Mouse (Mus musculus) hindbrain, embryonic 13.5 days (tissue): ENCODE data around the gene Mynn. TPM values are rescaled to one million over a fixed set of nuclear protein-coding genes. Genes with fewer than 3 reads are reported as not detected.

Experiments used
- ATAC-seq: fragments of 200-750 bp; cut with Nextera tagmentation; 2 replicates; pipeline ENCODE4 v1.8.0; 2017; ENCODE audit warnings: moderate TSS enrichment; ENCODE audit not compliant: low FRiP score
- H3K27ac ChIP-seq: fragments of 300-500 bp; sonication (generic); 2 replicates; pipeline ENCODE4 v1.5.1; 2015; ENCODE audit warnings: inconsistent platforms, mild to moderate bottlenecking, moderate library complexity
- H3K27me3 ChIP-seq: fragments of 300-500 bp; sonication (generic); 2 replicates; pipeline ENCODE4 v1.6.1; 2015; ENCODE audit warnings: mild to moderate bottlenecking, inconsistent platforms
- H3K36me3 ChIP-seq: fragments of 300-500 bp; sonication (generic); 2 replicates; pipeline ENCODE4 v1.6.1; 2015; ENCODE audit warnings: mild to moderate bottlenecking, inconsistent platforms
- H3K4me1 ChIP-seq: fragments of 300-500 bp; sonication (generic); replicated peaks from 2 replicates; pipeline ENCODE4 v1.6.1; 2015; ENCODE audit warnings: inconsistent platforms
- H3K4me2 ChIP-seq: fragments of 300-500 bp; sonication (generic); 2 replicates; pipeline ENCODE4 v1.6.1; 2015; ENCODE audit warnings: inconsistent platforms, mild to moderate bottlenecking, moderate library complexity
- H3K4me3 ChIP-seq: fragments of 300-500 bp; sonication (generic); 2 replicates; pipeline ENCODE4 v1.5.1; 2015; ENCODE audit warnings: mild to moderate bottlenecking, inconsistent platforms
- H3K9ac ChIP-seq: fragments of 300-500 bp; sonication (generic); 2 replicates; pipeline ENCODE4 v1.6.1; 2015; ENCODE audit warnings: mild to moderate bottlenecking, inconsistent platforms
- H3K9me3 ChIP-seq: fragments of 300-500 bp; sonication (generic); 2 replicates; pipeline ENCODE4 v1.6.1; 2016; ENCODE audit warnings: inconsistent platforms
- WGBS: fragments of 180-500 bp; shearing (Covaris S2); methylation state at CpG from one replicate; pipeline ENCODE4 v1.1.7; 2015; 5-methylcytosine and 5-hydroxymethylcytosine counted together
- polyA plus RNA-seq: library from polyadenylated mRNA; unstranded; fragments of >200 nt; fragmentation: Nextera tagmentation; extraction: Ambion mirVana; gene quantifications from 2 replicates; pipeline ENCODE4 v1.2.1, GENCODE M21; 2015

The Mynn gene
- polyA plus RNA-seq, 1 experiment from 2014 or later: 35.0 TPM

- WGBS: 0% methylated on average over 14 of the region's 14 CpGs
- Histone ChIP-seq H3K4me1 (peaks cover 37% of the 10 kb centered on the region), H3K27me3 (peaks cover 21% of the 10 kb centered on the region), H3K36me3 (peaks cover 10% of the 10 kb centered on the region), H3K9me3 (no peaks in the 10 kb centered on the region), H3K27ac (peak overlapping the region; percentile 61), H3K4me3 (peak overlapping the region; percentile 92), H3K4me2 (peak overlapping the region; percentile 76), H3K9ac (peak overlapping the region; percentile 56)
- ATAC-seq: no peak
Measured at GRCm38 (mm10) chr3:30600717-30601116, 1.1 kb upstream of the Mynn start.

DNA sequence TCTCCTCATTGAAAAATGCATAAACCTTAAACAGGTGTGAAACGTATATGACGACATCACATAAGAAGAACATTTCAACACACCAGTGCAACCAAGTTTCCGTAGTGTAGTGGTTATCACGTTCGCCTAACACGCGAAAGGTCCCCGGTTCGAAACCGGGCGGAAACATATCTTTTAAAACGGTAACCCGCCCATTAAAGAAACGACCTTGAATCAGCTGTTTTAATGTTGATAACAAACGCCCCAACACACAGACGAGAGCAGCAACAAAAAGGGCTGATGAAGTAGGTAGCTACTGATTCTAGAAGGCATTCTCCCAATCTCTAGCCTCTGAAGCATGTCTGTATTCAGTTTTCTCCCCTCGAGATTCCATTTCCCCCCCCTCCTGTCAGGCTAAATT is 690 bp upstream of the Mynn start:
- Histone ChIP-seq H3K9ac (no peak overlapping the region), H3K27me3 (peaks cover 21% of the 10 kb centered on the region), H3K9me3 (no peaks in the 10 kb centered on the region), H3K36me3 (peaks cover 13% of the 10 kb centered on the region), H3K27ac (peak overlapping the region; percentile 74), H3K4me1 (peaks cover 33% of the 10 kb centered on the region), H3K4me2 (peak overlapping the region; percentile 76), H3K4me3 (peak overlapping the region; percentile 92)
- peak; percentile 12; the same call in 1 of the 2 replicates for ATAC-seq
- WGBS: under 1% methylated on average over 17 of the region's 17 CpGs

DNA sequence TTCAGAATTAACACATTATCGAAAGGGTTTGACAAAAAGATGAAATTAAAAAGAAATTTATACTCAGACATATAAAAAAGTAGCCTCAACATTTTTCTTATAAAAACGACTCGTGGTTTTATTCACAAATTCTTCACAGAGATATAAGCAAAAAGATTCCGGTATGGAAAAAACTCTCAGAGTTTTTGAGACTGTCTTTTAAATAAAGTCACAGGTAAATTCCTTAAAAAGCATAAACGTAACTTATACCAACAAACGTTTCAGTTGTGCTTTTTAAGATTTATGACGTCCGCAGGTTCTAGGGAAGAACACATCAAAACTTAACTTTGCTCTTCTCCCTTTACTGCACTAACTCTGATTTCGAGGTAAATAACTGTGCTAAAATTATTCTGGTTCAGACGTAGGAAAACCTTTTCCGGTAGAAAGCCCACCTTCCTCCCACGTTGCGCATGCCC is 228 bp upstream of the Mynn start:
- WGBS: 2% methylated on average over 13 of the region's 13 CpGs
- peak overlapping the region; percentile 84 for H3K9ac ChIP-seq

DNA sequence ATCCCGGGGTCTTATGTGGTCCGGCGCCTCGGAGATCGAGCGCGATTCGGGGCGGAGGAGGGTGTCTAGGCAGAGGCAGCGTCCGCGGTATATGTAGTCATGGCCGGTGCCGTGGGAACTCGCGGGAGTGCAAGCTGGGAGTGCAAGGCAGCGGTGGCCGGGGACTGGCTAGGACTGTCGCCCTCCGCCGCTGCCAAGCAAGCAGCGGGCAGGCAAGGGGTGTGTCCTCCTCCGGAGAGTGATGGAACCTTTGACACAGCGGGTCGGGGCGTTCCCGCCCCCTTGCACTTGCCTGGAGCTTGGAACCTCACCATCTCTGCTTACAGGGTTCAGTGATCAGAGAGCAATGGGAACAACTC is 854 bp downstream of the Mynn start:
- H3K27ac ChIP-seq: peak overlapping the region; percentile 97
- H3K4me2 ChIP-seq: peak overlapping the region; percentile 76
- H3K9ac ChIP-seq: peak overlapping the region; percentile 84
- WGBS: under 1% methylated on average over 27 of the region's 27 CpGs
- no peaks in the 10 kb centered on the region for H3K9me3 ChIP-seq
- H3K4me1 ChIP-seq: peaks cover 39% of the 10 kb centered on the region
- no peak; the same call in 1 of the 2 replicates for ATAC-seq
- H3K4me3 ChIP-seq: peak overlapping the region; percentile 92
- H3K27me3 ChIP-seq: peaks cover 9% of the 10 kb centered on the region
- H3K36me3 ChIP-seq: peaks cover 25% of the 10 kb centered on the region

More for the DNA sequence above, 228 bp upstream of the Mynn start:
- H3K4me3 ChIP-seq: peak overlapping the region; percentile 92
- H3K27ac ChIP-seq: peak overlapping the region; percentile 97
- H3K27me3 ChIP-seq: peaks cover 17% of the 10 kb centered on the region
- no peaks in the 10 kb centered on the region for H3K9me3 ChIP-seq
- ATAC-seq: no peak
- H3K4me1 ChIP-seq: peaks cover 36% of the 10 kb centered on the region
- peak overlapping the region; percentile 76 for H3K4me2 ChIP-seq
- H3K36me3 ChIP-seq: peaks cover 17% of the 10 kb centered on the region

DNA sequence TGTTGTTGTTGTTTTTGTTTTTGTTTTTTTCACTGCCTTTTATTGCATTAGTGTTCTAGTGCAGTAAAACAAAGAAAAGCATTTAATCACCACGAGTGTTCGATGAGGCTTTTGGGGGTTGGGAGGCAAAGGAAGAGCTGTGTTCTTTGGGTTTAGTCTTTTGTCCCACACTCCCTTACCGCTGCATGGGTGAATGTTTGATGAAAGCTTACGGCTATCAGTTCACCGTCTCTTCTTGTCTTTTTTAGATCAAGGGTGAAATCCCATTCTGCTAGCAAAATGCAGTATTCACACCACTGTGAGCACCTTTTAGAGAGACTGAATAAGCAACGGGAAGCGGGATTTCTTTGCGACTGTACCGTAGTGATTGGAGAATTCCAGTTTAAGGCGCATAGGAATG is 1.4 kb downstream of the Mynn start:
- Histone ChIP-seq H3K27ac (peak overlapping the region; percentile 97; the same call in 1 of the 2 replicates), H3K36me3 (peaks cover 28% of the 10 kb centered on the region), H3K27me3 (peaks cover 3% of the 10 kb centered on the region; the same call in 1 of the 2 replicates), H3K4me3 (peak overlapping the region; percentile 92), H3K9ac (peak overlapping the region; percentile 84), H3K4me2 (peak overlapping the region; percentile 76), H3K4me1 (peaks cover 42% of the 10 kb centered on the region), H3K9me3 (no peaks in the 10 kb centered on the region)
- no peak for ATAC-seq
- 35% methylated on average over 10 of the region's 10 CpGs for WGBS

DNA sequence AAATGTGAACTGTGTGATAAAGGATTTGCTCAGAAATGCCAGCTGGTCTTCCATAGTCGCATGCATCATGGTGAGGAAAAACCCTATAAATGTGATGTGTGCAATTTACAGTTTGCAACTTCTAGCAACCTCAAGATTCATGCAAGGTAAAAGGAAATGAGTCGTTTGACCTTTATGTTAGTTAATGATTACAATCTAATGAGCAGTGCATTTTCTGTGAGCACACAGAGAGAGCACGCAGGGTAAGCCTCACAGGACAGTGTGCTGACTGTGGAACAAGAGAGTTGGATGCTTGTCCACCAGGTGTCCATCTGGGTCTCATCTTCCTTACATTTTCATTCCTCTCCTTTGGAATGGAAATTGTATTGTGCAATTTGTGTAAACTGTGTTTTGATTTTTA is 7.1 kb downstream of the Mynn start:
- no peak overlapping the region for H3K27ac ChIP-seq
- no peak for ATAC-seq
- no peak overlapping the region for H3K4me3 ChIP-seq
- H3K9ac ChIP-seq: no peak overlapping the region
- WGBS: 86% methylated on average over 3 of the region's 3 CpGs
- H3K36me3 ChIP-seq: peaks cover 69% of the 10 kb centered on the region
- peaks cover 23% of the 10 kb centered on the region for H3K4me1 ChIP-seq
- no peaks in the 10 kb centered on the region for H3K9me3 ChIP-seq
- H3K4me2 ChIP-seq: no peak overlapping the region
- H3K27me3 ChIP-seq: no peaks in the 10 kb centered on the region

DNA sequence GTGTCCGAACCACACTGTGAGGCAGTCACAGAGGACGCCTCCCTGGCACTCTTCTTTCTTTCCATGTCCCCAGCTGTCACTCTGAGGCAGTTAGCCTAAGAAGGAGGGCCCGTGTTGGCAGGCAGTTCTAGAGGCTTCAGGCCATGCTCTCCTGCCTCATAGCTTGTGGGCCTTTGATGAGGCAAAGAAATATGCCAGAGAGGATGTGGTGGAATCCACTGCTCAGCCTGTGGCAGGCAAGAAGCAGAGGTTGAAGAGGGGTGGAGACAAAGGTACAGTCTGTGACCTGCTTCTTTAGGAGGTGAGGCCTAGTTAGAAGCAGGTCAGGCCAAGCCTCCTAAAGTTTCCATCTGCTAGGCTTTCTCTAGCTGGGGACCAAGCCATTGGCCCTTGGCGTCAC is 9.1 kb downstream of the Mynn start:
- Histone ChIP-seq H3K9ac (no peak overlapping the region), H3K9me3 (no peaks in the 10 kb centered on the region), H3K27ac (no peak overlapping the region), H3K4me2 (no peak overlapping the region), H3K36me3 (peaks cover 74% of the 10 kb centered on the region), H3K27me3 (no peaks in the 10 kb centered on the region), H3K4me3 (no peak overlapping the region), H3K4me1 (peaks cover 12% of the 10 kb centered on the region)
- no peak for ATAC-seq
- WGBS: 91% methylated on average over 4 of the region's 4 CpGs

- Histone ChIP-seq H3K27me3 (no peaks in the 10 kb centered on the region), H3K27ac (no peak overlapping the region), H3K36me3 (peaks cover 51% of the 10 kb centered on the region), H3K9ac (no peak overlapping the region), H3K4me3 (no peak overlapping the region), H3K4me1 (no peaks in the 10 kb centered on the region), H3K9me3 (no peaks in the 10 kb centered on the region), H3K4me2 (no peak overlapping the region)
- no peak for ATAC-seq
- WGBS: 91% methylated on average over 8 of the region's 8 CpGs
Measured at GRCm38 (mm10) chr3:30620132-30620531, 18.3 kb downstream of the Mynn start.

DNA sequence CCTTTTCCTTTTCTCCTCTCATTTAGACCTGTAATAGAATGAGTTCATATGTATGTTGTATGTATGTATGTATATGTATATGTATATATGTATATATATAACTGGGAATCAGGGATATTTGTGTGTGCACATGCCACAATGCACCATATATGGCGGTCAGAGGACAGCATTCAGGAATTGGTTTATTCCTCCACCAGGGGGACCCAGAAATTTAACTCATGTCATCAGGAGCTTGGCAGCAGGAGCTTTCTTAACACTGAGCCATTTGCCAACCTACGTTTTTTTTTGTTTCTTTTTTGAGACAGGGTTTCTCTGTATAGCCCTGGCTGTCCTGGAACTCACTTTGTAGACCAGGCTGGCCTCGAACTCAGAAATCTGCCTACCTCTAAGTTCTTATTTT is 31.8 kb downstream of the Mynn start:
- 70% methylated on average over 3 of the region's 3 CpGs for WGBS
- no peaks in the 10 kb centered on the region for H3K36me3 ChIP-seq
- H3K27ac ChIP-seq: no peak overlapping the region
- H3K9me3 ChIP-seq: no peaks in the 10 kb centered on the region
- no peak overlapping the region for H3K4me2 ChIP-seq
- H3K27me3 ChIP-seq: no peaks in the 10 kb centered on the region
- H3K4me3 ChIP-seq: no peak overlapping the region
- H3K4me1 ChIP-seq: no peaks in the 10 kb centered on the region
- no peak overlapping the region for H3K9ac ChIP-seq
- ATAC-seq: no peak

DNA sequence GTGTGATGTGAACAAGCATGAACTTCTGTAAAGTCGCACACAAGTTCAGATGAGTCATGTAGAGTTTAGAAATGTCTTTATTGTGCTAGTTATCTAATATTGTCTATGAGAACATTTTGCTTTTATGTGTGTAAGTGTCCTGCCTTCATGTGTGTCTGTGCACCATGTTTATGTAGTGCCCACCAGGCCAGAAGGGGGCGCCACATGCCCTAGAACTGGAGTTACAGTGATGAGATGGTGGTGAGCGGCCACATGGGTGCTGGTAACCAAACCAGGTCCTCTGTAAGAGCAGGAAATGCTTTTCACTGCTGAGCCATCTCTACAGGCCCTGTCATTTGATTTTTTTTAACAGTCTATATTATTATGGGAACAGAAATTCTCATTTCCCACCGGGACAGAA is 33.8 kb downstream of the Mynn start:
- no peaks in the 10 kb centered on the region for H3K9me3 ChIP-seq
- no peaks in the 10 kb centered on the region for H3K4me1 ChIP-seq
- H3K27me3 ChIP-seq: no peaks in the 10 kb centered on the region
- H3K4me3 ChIP-seq: no peak overlapping the region
- no peak overlapping the region for H3K4me2 ChIP-seq
- WGBS: 88% methylated on average over 4 of the region's 4 CpGs
- ATAC-seq: no peak
- H3K36me3 ChIP-seq: no peaks in the 10 kb centered on the region
- H3K9ac ChIP-seq: no peak overlapping the region
- no peak overlapping the region for H3K27ac ChIP-seq

DNA sequence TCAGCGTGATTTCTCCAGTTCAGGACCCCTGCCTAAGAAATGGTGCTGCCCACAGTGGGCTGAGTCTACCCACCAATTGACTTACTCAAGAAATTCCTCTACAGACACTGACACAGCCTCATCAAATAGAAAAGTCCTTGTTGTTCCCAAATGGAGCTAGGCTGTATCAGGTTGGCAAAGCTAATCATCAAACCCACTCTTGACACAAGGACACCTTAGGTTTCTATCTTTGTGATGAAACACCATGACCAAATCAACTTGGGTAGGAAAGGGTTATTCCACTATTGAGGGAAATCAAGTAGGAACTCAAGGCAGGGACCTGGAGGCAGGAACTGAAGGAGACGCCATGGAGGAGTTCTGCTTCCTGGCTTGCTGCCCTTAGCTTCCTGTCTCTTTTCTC is 42.3 kb downstream of the Mynn start, which contains the start of gene Lrriq4:
Lrriq4 (plus strand) TSS at position 301 of the 400 bp plus-strand sequence.
- H3K9ac ChIP-seq: no peak within 1 kb of the TSS
- H3K4me1 ChIP-seq: peaks cover 5% of the 10 kb centered on the region
- no peaks in the 10 kb centered on the region for H3K9me3 ChIP-seq
- H3K27ac ChIP-seq: no peak within 1 kb of the TSS
- 81% methylated on average over 2 of the region's 2 CpGs for WGBS
- peaks cover 20% of the 10 kb centered on the region for H3K27me3 ChIP-seq
- H3K4me3 ChIP-seq: no peak within 1 kb of the TSS
- H3K4me2 ChIP-seq: no peak within 1 kb of the TSS
- ATAC-seq: no peak
- H3K36me3 ChIP-seq: no peaks in the 10 kb centered on the region

DNA sequence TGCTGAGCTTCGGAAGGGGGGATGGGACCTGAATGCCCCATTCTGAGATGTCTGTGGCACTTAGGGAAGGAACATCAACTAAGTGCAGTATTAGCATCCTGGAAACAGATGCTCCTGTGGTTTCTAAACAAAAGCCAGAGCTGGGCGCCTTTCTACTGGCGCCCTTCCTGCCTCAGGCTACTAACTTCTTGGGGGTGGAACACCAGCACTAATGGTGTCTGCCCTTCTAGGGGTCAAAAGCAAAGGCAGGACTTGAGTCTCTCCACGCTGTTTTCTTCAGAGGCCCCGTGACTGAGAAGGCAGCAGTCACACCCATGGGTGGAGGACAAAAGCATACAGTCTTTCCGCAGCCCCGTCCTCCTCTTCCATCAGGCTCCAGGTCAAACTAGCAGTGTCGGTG is 44.9 kb downstream of the Mynn start:
- Histone ChIP-seq H3K9ac (no peak overlapping the region), H3K27ac (no peak overlapping the region), H3K9me3 (no peaks in the 10 kb centered on the region), H3K27me3 (peaks cover 46% of the 10 kb centered on the region), H3K4me2 (no peak overlapping the region), H3K4me1 (peaks cover 17% of the 10 kb centered on the region), H3K36me3 (no peaks in the 10 kb centered on the region), H3K4me3 (no peak overlapping the region)
- WGBS: 49% methylated on average over 8 of the region's 8 CpGs
- ATAC-seq: no peak

- 2% methylated on average over 25 of the region's 25 CpGs for WGBS
- H3K4me1 ChIP-seq: peaks cover 17% of the 10 kb centered on the region
- H3K4me2 ChIP-seq: peak within 1 kb of the TSS; percentile 62
- H3K27ac ChIP-seq: no peak within 1 kb of the TSS
- H3K27me3 ChIP-seq: peaks cover 47% of the 10 kb centered on the region
- no peaks in the 10 kb centered on the region for H3K36me3 ChIP-seq
- H3K9me3 ChIP-seq: no peaks in the 10 kb centered on the region
- H3K9ac ChIP-seq: peak within 1 kb of the TSS; percentile 63
- ATAC-seq: peak; percentile 86
- H3K4me3 ChIP-seq: peak within 1 kb of the TSS; percentile 40
Measured at GRCm38 (mm10) chr3:30647440-30648090, 45.7 kb downstream of the Mynn start, which contains the start of gene Lrrc34. Gene Lrrc34, minus strand, starts transcription at chr3:30647869.
